Mouse (Mus musculus) liver, postnatal 0 days (tissue): Measurements from ENCODE around the gene Tcap.
A peak's percentile ranks its signal among the peaks of the same experiment; 100 is the strongest.
"Not testable (repeated sequence)": the region's sequence is repeated elsewhere in the genome, so short reads cannot be mapped to it uniquely, and the experiment has no call there.

Source experiments
- CTCF ChIP-seq: sonication (generic); IDR thresholded peaks from 2 replicates; pipeline ENCODE4 v1.5.1; 2016; ENCODE audit warnings: antibody characterized with exemption, low read depth
- EP300 ChIP-seq: IDR thresholded peaks from 2 replicates; pipeline ENCODE4 v1.6.1; 2016; ENCODE audit warnings: antibody characterized with exemption, low read depth, mild to moderate bottlenecking

GRCm38 (mm10) chr11:98382405-98382804 lies 1.2 kb upstream of the Tcap start:
- 0 out of 2 replicates have a peak, but pooled peaks have one; percentile 13 for TF ChIP-seq CTCF
- not testable (repeated sequence) for TF ChIP-seq EP300
